Mouse (Mus musculus) liver, embryonic 13.5 days (tissue): ENCODE data around the gene Scamp2. TPM values are rescaled to one million over a fixed set of nuclear protein-coding genes. Genes with fewer than 3 reads are reported as not detected.
A peak's percentile ranks its signal among the peaks of the same experiment; 100 is the strongest.

Experiments
- ATAC-seq: fragments of 200-750 bp; cut with Nextera tagmentation; 2 replicates; pipeline ENCODE4 v1.8.0; 2017; ENCODE audit warnings: low read depth, mild to moderate bottlenecking, moderate number of reproducible peaks, moderate library complexity
- DNase-seq: peaks from one replicate; pipeline ENCODE4 v3.0.0; 2022
- H3K27ac ChIP-seq: fragments of 300-500 bp; sonication (generic); 2 replicates; pipeline ENCODE4 v1.5.1; 2015; ENCODE audit warnings: moderate library complexity, mild to moderate bottlenecking, inconsistent platforms
- H3K27me3 ChIP-seq: fragments of 300-500 bp; sonication (generic); 2 replicates; pipeline ENCODE4 v1.6.1; 2015; ENCODE audit warnings: mild to moderate bottlenecking, inconsistent platforms
- H3K36me3 ChIP-seq: fragments of 300-500 bp; sonication (generic); 2 replicates; pipeline ENCODE4 v1.6.1; 2015; ENCODE audit warnings: mild to moderate bottlenecking, inconsistent platforms
- H3K4me1 ChIP-seq: fragments of 300-500 bp; sonication (generic); replicated peaks from 2 replicates; pipeline ENCODE4 v1.6.1; 2015; ENCODE audit warnings: inconsistent platforms
- H3K4me2 ChIP-seq: fragments of 300-500 bp; sonication (generic); 2 replicates; pipeline ENCODE4 v1.6.1; 2015; ENCODE audit warnings: inconsistent platforms, mild to moderate bottlenecking, moderate library complexity
- H3K4me3 ChIP-seq: fragments of 300-500 bp; sonication (generic); replicated peaks from 2 replicates; pipeline ENCODE4 v1.5.1; 2015; ENCODE audit warnings: mild to moderate bottlenecking, inconsistent platforms
- H3K9ac ChIP-seq: fragments of 300-500 bp; sonication (generic); 2 replicates; pipeline ENCODE4 v1.6.1; 2015; ENCODE audit warnings: mild to moderate bottlenecking, inconsistent platforms
- H3K9me3 ChIP-seq: fragments of 300-500 bp; sonication (generic); replicated peaks from 2 replicates; pipeline ENCODE4 v1.6.1; 2016; ENCODE audit warnings: inconsistent platforms
- WGBS: fragments of 180-500 bp; shearing (Covaris S2); methylation state at CpG from one replicate; pipeline ENCODE4 v1.1.7; 2015; ENCODE audit not compliant: insufficient replicate concordance; 5-methylcytosine and 5-hydroxymethylcytosine counted together
- polyA plus RNA-seq: library from polyadenylated mRNA; unstranded; fragments of >200 nt; fragmentation: Nextera tagmentation; extraction: Ambion mirVana; gene quantifications from 2 replicates; pipeline ENCODE4 v1.2.1, GENCODE M21; 2015

The Scamp2 gene
- polyA plus RNA-seq, 1 experiment from 2014 or later: 26.9 TPM

DNA sequence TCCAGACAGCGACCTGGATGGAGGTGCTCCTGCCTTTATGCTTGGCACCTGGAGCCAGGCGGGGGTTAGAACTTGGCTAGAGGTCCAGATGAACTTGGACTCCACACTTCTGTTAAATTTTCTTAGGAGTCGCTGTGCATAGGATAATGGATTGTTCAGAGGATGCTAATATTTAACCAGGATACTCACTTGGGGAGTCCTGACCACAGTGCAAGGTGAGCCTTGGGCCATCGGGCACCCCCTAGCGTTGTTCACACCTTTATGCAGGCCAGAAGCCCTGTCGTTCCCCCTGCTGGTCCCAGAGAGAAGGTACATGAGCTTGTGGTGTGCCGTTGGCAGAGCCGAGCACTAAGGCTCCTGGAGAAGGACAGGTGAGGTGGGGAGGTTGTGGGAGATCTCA, 6.1 kb downstream of the Scamp2 start:
- Histone ChIP-seq H3K9me3 (no peaks in the 10 kb centered on the region), H3K9ac (no peak overlapping the region), H3K4me1 (peaks cover 32% of the 10 kb centered on the region), H3K36me3 (peaks cover 34% of the 10 kb centered on the region), H3K27me3 (no peaks in the 10 kb centered on the region), H3K4me3 (no peak overlapping the region), H3K4me2 (no peak overlapping the region), H3K27ac (no peak overlapping the region)
- 51% methylated on average over 8 of the region's 8 CpGs for WGBS
- ATAC-seq: no peak
- no peak for DNase-seq

DNA sequence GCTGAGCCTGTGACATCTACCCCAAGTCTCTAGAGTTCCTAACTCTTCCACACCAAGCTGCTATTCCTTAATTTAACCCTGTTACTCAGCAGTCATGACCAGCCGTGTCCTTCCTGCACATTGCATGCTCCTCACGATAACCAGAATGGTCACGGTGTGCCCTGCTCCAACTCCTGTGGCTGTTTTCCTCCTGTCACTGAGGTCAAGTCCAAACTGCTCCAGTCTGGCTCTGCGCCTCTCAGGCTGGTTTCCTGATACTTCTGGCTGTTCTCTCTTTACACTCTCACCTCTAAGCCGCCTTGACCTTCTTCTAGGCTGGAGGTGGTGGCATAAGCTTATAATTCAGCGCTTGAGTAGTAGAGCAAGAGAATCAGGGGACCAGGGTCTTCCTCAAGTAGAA, 7.8 kb downstream of the Scamp2 start:
- Histone ChIP-seq H3K27ac (no peak overlapping the region), H3K27me3 (no peaks in the 10 kb centered on the region), H3K4me3 (no peak overlapping the region), H3K4me2 (no peak overlapping the region), H3K9me3 (no peaks in the 10 kb centered on the region), H3K9ac (no peak overlapping the region), H3K36me3 (peaks cover 34% of the 10 kb centered on the region), H3K4me1 (peaks cover 16% of the 10 kb centered on the region)
- ATAC-seq (no peak), DNase-seq (no peak)
- WGBS: 83% methylated on average over 6 of the region's 6 CpGs

DNA sequence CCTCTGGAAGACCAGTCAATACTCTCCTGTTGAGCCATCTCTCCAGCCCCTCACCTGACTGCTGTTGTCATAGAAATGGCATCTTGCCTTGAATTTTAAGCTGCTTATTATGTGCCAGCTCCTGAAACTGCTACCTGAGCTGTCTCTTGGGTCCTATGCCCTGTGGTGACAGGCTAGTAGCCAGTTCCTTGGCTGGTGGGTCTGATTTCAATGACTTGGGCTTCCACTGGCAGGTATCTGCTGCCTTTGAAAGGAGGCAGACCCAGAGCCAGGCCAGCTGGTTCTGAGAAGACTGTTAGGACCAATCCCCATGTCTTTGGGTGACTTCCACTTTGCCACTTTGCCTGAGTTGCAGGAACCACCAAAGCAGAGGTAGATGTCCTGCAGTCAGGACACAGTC, 13.7 kb downstream of the Scamp2 start:
- Histone ChIP-seq H3K4me3 (no peak overlapping the region), H3K4me2 (no peak overlapping the region), H3K9me3 (no peaks in the 10 kb centered on the region), H3K27ac (peak overlapping the region; percentile 36; the same call in 1 of the 2 replicates), H3K9ac (no peak overlapping the region), H3K4me1 (peaks cover 28% of the 10 kb centered on the region), H3K27me3 (no peaks in the 10 kb centered on the region), H3K36me3 (peaks cover 32% of the 10 kb centered on the region)
- no peak for DNase-seq
- no peak for ATAC-seq

GRCm38 (mm10) chr9:57575577-57575976, 14.8 kb downstream of the Scamp2 start:
- 61% methylated on average over 3 of the region's 3 CpGs for WGBS

GRCm38 (mm10) chr9:57577144-57577849, 16.6 kb downstream of the Scamp2 start:
- DNase-seq (peak; percentile 54), ATAC-seq (peak; percentile 90)
- Histone ChIP-seq H3K9me3 (no peaks in the 10 kb centered on the region), H3K9ac (peak overlapping the region; percentile 60), H3K27ac (peak overlapping the region; percentile 79), H3K4me2 (peak overlapping the region; percentile 42), H3K27me3 (no peaks in the 10 kb centered on the region), H3K36me3 (peaks cover 43% of the 10 kb centered on the region), H3K4me1 (peaks cover 28% of the 10 kb centered on the region), H3K4me3 (no peak overlapping the region)
- WGBS: 17% methylated on average over 6 of the region's 6 CpGs

More at GRCm38 (mm10) chr9:57575577-57575976, 14.8 kb downstream of the Scamp2 start:
- DNase-seq (no peak), ATAC-seq (no peak)
- Histone ChIP-seq H3K9me3 (no peaks in the 10 kb centered on the region), H3K9ac (no peak overlapping the region), H3K4me3 (no peak overlapping the region), H3K36me3 (peaks cover 31% of the 10 kb centered on the region), H3K4me1 (peaks cover 28% of the 10 kb centered on the region), H3K4me2 (no peak overlapping the region), H3K27ac (no peak overlapping the region), H3K27me3 (no peaks in the 10 kb centered on the region)

DNA sequence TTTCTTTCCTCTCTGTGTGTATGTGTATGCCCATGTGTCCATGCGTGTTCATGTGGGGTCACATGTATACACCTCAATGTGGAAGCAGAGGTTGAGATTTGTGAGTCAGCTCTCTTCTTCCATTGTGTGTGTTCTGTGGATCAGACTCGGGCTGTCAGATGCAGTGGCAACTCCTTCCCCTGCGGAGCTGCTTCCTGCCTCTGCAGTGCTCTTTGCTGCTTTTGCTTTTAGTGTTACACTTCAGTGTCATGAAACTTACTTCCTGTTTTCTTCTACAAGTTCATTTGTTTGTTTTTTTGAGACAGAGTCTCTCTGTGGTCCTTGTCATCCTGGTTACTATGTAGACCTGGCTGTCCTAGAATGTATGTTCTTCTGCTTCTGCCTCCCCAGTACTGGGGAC, 24.2 kb downstream of the Scamp2 start:
- Histone ChIP-seq H3K9me3 (no peaks in the 10 kb centered on the region), H3K4me3 (no peak overlapping the region), H3K27ac (no peak overlapping the region), H3K36me3 (peaks cover 64% of the 10 kb centered on the region), H3K27me3 (no peaks in the 10 kb centered on the region), H3K4me2 (no peak overlapping the region), H3K9ac (no peak overlapping the region), H3K4me1 (peaks cover 18% of the 10 kb centered on the region)
- WGBS: 70% methylated on average over 3 of the region's 3 CpGs
- no peak for DNase-seq
- no peak for ATAC-seq

GRCm38 (mm10) chr9:57589224-57590126, 28.7 kb downstream of the Scamp2 start, which contains the start of gene Ulk3:
Gene Ulk3 (plus strand): TSS chr9:57589452.
- Histone ChIP-seq H3K4me3 (peak within 1 kb of the TSS; percentile 67), H3K9me3 (no peaks in the 10 kb centered on the region), H3K36me3 (peaks cover 36% of the 10 kb centered on the region), H3K4me1 (peaks cover 34% of the 10 kb centered on the region), H3K27me3 (no peaks in the 10 kb centered on the region), H3K27ac (peak within 1 kb of the TSS; percentile 72), H3K9ac (peak within 1 kb of the TSS; percentile 73), H3K4me2 (peak within 1 kb of the TSS; percentile 94)
- ATAC-seq (peak; percentile 85), DNase-seq (peak; percentile 75)
- under 1% methylated on average over 58 of the region's 58 CpGs for WGBS

- Histone ChIP-seq H3K4me3 (no peak overlapping the region), H3K27ac (no peak overlapping the region), H3K36me3 (peaks cover 38% of the 10 kb centered on the region), H3K4me1 (peaks cover 34% of the 10 kb centered on the region), H3K4me2 (no peak overlapping the region), H3K9me3 (no peaks in the 10 kb centered on the region), H3K27me3 (no peaks in the 10 kb centered on the region), H3K9ac (no peak overlapping the region)
- DNase-seq (no peak), ATAC-seq (no peak)
- 50% methylated on average over 5 of the region's 5 CpGs for WGBS
Measured at GRCm38 (mm10) chr9:57590726-57591125, 30.0 kb downstream of the Scamp2 start.

DNA sequence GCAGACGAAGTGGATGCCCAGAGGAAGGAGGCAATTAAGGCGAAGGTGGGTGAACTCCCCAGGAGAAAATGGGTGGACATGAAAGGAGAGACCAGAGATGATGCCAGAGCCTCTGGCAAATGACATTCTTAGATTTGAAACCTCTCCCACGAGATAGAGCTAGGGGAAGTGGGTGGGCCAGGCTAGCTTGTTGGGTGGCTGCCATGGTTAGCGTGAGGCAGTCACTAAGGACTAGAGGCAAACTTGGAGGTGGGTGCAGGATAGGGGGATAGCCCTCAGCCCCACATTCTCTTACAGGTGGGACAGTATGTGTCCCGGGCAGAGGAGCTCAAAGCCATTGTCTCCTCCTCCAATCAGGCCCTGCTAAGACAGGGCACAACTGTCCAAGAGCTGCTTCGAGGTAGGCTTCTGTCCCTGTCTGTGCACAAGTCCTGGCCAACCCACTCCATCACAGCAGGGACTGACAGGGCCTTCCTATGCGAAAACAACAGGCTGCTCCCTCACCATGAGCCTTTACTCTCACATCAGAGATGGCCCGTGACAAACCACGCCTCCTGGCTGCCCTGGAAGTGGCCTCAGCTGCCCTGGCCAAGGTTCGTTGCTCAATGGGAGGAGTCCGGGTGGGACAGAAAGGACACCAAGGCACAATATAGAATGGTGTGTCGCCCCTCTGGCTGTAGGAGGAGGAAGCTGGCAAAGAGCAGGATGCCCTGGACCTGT, 32.9 kb downstream of the Scamp2 start:
- 67% methylated on average over 12 of the region's 12 CpGs for WGBS
- no peaks in the 10 kb centered on the region for H3K27me3 ChIP-seq
- H3K4me3 ChIP-seq: no peak overlapping the region
- no peak overlapping the region for H3K4me2 ChIP-seq
- no peak overlapping the region for H3K27ac ChIP-seq
- peaks cover 32% of the 10 kb centered on the region for H3K4me1 ChIP-seq
- H3K9ac ChIP-seq: no peak overlapping the region
- ATAC-seq (no peak), DNase-seq (no peak)
- H3K36me3 ChIP-seq: peaks cover 23% of the 10 kb centered on the region
- no peaks in the 10 kb centered on the region for H3K9me3 ChIP-seq

DNA sequence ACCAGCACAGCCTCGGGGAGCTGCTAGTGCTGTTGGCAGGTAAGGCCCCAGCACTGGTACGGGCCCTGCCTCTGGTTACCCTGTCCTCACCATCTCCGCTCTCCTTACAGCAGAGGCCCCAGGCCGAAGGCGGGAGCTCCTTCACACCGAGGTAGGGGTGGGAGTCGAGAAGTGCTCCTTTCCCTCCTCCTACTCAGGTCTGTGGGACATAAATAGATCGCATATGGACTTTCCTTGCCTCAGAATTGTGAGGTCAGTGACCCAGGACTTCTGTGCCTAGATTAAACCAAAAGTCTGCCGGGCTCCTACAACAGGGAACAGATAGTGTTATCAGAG, 33.4 kb downstream of the Scamp2 start:
- no peak overlapping the region for H3K27ac ChIP-seq
- WGBS: 70% methylated on average over 9 of the region's 9 CpGs
- H3K9me3 ChIP-seq: no peaks in the 10 kb centered on the region
- H3K36me3 ChIP-seq: peaks cover 23% of the 10 kb centered on the region
- H3K27me3 ChIP-seq: no peaks in the 10 kb centered on the region
- no peak overlapping the region for H3K4me3 ChIP-seq
- no peak for DNase-seq
- no peak overlapping the region for H3K4me2 ChIP-seq
- peaks cover 27% of the 10 kb centered on the region for H3K4me1 ChIP-seq
- H3K9ac ChIP-seq: no peak overlapping the region
- no peak for ATAC-seq

DNA sequence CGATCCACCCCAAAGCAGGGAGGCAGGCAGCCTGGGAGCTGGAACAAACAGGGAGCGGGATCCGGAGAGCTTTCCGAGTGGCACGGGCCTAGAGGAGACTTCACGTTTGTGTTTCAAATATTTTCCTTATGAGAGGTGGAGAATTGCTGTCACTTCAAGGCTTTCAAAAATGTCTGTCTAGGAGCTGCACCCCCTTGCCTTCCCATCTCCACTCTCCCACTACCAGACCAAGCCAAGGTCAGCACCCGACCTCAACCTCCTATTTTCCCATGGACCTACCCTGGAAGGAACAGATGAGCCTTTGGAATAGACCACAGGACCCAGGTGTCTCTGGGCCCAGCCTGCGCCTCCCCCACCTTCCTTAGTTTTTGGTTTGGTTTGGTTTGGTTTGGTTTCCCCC, 36.5 kb downstream of the Scamp2 start:
- no peak for ATAC-seq
- whole genome bisulfite sequencing: 77% methylated on average over 8 of the region's 8 CpGs
- Histone ChIP-seq H3K9ac (no peak overlapping the region), H3K4me2 (no peak overlapping the region), H3K36me3 (peaks cover 20% of the 10 kb centered on the region), H3K9me3 (no peaks in the 10 kb centered on the region), H3K27ac (no peak overlapping the region), H3K27me3 (peaks cover 3% of the 10 kb centered on the region), H3K4me3 (no peak overlapping the region), H3K4me1 (peaks cover 31% of the 10 kb centered on the region)
- DNase-seq: no peak
